Mouse (Mus musculus): Measurements from ENCODE around the gene Eif1. TPM values are rescaled to one million over a fixed set of nuclear protein-coding genes. Genes with fewer than 3 reads are reported as not detected.
A peak's percentile ranks its signal among the peaks of the same experiment; 100 is the strongest.
"Not testable (repeated sequence)": the region's sequence is repeated elsewhere in the genome, so short reads cannot be mapped to it uniquely, and the experiment has no call there.

The Eif1 gene
- polyA plus RNA-seq, 3 experiments from 2014 or later, result 1,938 to 3,125 (median 2,500) TPM

- ATAC-seq, result no peak
Observed at GRCm38 (mm10) chr11:100313424-100313823, 6.3 kb upstream of the Eif1 start.

GRCm38 (mm10) chr11:100315439-100315838, 4.2 kb upstream of the Eif1 start:
- no peak for ATAC-seq

- no peak for ATAC-seq
Observed at GRCm38 (mm10) chr11:100317826-100318380, 1.8 kb upstream of the Eif1 start.

GRCm38 (mm10) chr11:100318529-100319451, 895 bp upstream of the Eif1 start:
- no peak for ATAC-seq

- peak; percentile 76 for ATAC-seq
Observed at GRCm38 (mm10) chr11:100320172-100320630, 516 bp downstream of the Eif1 start.

GRCm38 (mm10) chr11:100320701-100321410, 1.2 kb downstream of the Eif1 start:
- not testable (repeated sequence) for ATAC-seq

- not testable (repeated sequence) for ATAC-seq
Observed at GRCm38 (mm10) chr11:100321479-100322305, 2.0 kb downstream of the Eif1 start.

GRCm38 (mm10) chr11:100322591-100323258, 3.0 kb downstream of the Eif1 start:
- ATAC-seq, result no peak

GRCm38 (mm10) chr11:100323578-100323977, 3.9 kb downstream of the Eif1 start:
- ATAC-seq, result peak; percentile 11

GRCm38 (mm10) chr11:100325062-100325629, 5.5 kb downstream of the Eif1 start:
- no peak for ATAC-seq

- no peak for ATAC-seq
Observed at GRCm38 (mm10) chr11:100327316-100327715, 7.6 kb downstream of the Eif1 start.

GRCm38 (mm10) chr11:100327761-100328160, 8.1 kb downstream of the Eif1 start:
- ATAC-seq, result no peak

- ATAC-seq, result no peak
Observed at GRCm38 (mm10) chr11:100330235-100330634, 10.6 kb downstream of the Eif1 start.

- not testable (repeated sequence) for ATAC-seq
Observed at GRCm38 (mm10) chr11:100330816-100331375, 11.2 kb downstream of the Eif1 start.

GRCm38 (mm10) chr11:100332766-100333515, 13.3 kb downstream of the Eif1 start:
- ATAC-seq, result no peak

- no peak for ATAC-seq
Observed at GRCm38 (mm10) chr11:100333944-100334457, 14.3 kb downstream of the Eif1 start, which contains the start of gene Gast. TSS of gene Gast (plus strand) at chr11:100334407.

- ATAC-seq, result no peak
Observed at GRCm38 (mm10) chr11:100335731-100336130, 16.0 kb downstream of the Eif1 start.

- ATAC-seq, result no peak
Observed at GRCm38 (mm10) chr11:100344269-100344668, 24.6 kb downstream of the Eif1 start.

- ATAC-seq, result no peak
Observed at GRCm38 (mm10) chr11:100352076-100352857, 32.6 kb downstream of the Eif1 start.
